Mouse (Mus musculus): ENCODE data around the gene Spcs2. TPM values are rescaled to one million over a fixed set of nuclear protein-coding genes. Genes with fewer than 3 reads are reported as not detected.

The Spcs2 gene
- 100 to 1,000 TPM; 103 to 106 TPM for total RNA-seq (2021)

DNA sequence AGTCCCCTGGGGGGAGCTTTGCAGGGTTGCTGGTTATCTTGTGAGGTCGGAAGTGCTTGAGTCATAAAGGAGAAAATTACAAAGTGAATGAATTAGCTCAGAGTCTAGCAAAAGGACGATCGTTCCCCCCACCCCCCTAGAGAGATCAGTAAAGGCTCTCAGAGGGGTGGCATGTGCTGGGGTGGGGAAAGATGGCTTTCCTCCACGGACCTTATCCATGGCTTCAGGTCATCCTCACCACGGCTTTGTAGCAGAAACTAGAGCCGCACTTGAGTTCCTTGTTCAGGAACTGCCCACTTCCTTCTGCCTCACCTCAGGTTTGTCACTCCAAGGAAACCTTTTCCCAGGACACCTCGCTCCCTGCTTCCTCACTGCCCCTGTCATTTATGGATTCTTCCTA, at the start of gene Spcs2:
Gene Spcs2 (minus strand): TSS at position 101 of the 400 bp plus-strand sequence.
- no peak for DNase-seq

GRCm38 (mm10) chr7:99911038-99911437, 47.8 kb upstream of the Spcs2 start:
- DNase-seq: no peak

GRCm38 (mm10) chr7:99907463-99907862, 44.2 kb upstream of the Spcs2 start:
- DNase-seq: no peak

DNA sequence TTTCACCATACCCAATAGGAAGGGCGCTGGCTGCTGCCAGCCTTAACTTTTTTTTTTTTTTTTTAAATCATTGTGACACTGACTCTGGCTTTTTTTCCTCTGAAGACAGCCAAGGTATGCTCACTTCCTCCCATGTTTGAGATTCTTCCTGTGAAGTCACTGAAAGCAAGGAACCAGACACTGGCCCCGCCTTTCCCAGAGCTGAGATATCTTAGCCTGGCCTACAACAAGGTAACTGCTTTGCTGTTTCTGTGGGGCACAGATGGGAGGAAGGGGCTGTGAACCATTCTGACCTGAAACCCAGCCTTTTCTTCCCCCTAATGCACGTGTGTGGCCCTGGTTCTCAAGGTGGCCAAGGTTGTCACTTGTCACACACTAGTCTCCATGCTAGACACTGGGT, 43.1 kb upstream of the Spcs2 start:
- no peak for DNase-seq

DNA sequence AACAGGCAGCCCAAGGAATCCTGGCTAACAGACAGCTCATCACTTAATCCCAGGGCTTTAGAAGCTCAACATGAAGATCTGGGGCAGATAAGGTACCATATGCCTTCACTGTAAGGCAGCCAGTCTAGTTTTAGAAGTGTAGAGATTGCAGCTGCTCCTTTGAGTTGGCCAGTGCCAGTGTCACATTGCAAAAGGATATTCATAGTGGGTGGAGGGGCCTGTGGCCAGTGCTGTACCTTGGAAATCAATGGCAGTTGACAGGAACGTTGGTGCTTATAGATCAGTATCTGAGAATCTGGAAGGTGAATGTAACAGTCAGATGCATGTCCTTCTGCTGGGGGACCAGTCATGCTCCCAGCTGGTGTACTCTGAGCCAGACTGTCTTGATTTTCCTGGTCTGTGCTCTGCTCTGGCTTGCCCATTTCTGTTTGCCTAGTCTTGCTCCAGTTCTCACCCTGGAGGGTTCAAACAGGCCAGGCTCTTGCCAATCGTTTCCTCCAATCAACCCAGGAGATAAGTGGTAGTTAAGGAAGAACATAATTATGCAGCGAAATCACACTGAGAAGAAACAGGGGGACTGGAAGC, 41.3 kb upstream of the Spcs2 start:
- no peak for DNase-seq

DNA sequence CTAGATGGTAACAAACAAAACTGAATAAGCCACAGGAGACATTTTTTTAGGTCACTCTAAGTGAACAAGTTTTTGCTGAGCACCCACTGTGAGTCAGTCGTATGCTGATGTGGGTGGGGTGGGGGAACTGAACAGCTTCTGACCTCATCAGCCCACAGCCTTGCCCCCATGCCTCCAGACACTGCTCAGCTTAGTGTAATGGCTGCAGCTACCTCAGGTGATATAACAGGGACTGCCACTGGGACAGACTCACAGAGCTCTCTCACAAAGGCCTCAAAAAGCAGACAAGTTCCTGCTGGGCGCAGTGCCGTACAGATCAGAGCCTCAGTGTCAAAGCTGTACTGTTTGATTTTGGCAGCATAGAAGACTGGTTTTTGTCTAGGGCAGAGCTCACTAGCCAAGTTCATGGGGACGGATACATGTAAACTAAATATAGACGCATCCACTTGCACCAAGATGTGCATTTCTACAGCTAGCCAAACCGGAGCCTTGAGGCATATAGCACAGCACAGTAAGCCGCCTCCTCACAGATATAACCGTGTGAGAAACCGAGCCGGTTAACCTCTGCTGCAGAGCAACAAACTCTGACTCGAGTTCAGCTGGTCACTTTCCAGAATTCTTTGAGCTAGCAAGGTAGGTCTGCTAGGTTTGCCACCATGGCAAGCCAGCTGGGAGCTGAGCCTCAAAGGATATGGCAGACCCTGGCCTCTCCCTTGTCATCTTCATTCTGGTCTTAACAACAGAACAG, 39.8 kb upstream of the Spcs2 start:
- no peak for DNase-seq

- no peak for DNase-seq
These were observed 38.9 kb upstream of the Spcs2 start for GRCm38 (mm10) chr7:99902208-99902607.

DNA sequence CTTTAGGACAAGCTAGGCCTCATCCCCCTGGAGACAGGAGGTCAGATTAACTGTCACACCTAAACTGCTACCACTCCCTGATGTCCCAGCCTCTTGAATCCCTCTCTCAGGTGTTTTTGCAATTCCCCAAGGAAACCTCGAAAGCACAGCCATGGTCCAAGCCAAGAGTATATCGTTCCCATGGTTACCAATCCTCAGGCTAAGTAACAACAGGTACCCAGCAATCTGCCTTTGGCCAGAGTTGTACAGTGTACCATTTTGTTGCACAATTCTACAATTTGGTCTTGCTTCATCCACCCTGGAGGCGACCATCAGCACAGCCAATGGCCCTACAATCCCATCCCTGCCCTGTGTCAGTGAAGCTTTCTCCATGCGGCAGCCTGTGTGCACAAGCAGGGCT, 33.6 kb upstream of the Spcs2 start:
- no peak for DNase-seq

- DNase-seq: no peak
These were observed 31.2 kb upstream of the Spcs2 start for GRCm38 (mm10) chr7:99894478-99894877.

DNA sequence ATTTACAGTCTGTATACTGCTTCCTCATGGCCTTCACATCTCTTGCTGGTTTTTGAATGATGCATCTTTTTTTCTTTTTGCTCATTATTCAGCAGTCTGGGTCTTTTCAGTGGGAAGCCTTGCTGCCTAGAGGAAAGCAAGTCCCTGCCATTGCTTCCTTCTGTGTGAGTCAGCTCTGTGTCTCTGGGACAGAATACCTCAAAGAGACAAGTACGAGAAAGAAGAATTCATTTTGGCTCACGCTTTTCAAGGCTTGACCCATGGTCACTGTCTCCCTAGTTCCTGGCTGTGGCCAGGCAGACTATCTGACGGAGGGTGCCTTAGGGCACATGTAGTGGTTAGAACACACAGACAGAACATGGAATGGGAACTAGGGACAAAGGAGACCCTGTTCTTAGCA, 30.7 kb upstream of the Spcs2 start:
- DNase-seq: no peak

- no peak for DNase-seq
These were observed 29.1 kb upstream of the Spcs2 start for GRCm38 (mm10) chr7:99892351-99892750.

DNA sequence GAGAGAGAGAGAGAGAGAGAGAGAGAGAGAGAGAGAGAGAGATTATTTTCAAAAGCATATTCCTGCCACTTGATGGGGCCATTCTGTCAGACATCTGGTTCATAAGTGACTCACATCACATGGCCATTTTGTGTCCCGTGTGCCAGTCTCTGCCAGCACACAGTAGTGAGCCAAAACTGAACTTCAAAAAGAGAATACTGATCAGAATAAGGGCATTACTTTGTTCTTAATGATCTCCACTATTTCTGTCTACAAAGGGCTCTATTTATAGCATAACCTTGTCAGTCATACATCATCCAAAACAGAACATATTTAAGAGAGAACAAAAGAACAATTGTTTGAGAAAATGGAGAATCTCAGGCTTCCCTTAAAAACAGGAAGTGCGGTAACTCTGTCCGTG, 28.2 kb upstream of the Spcs2 start:
- no peak for DNase-seq

GRCm38 (mm10) chr7:99890168-99890755, 27.0 kb upstream of the Spcs2 start:
- DNase-seq: no peak

DNA sequence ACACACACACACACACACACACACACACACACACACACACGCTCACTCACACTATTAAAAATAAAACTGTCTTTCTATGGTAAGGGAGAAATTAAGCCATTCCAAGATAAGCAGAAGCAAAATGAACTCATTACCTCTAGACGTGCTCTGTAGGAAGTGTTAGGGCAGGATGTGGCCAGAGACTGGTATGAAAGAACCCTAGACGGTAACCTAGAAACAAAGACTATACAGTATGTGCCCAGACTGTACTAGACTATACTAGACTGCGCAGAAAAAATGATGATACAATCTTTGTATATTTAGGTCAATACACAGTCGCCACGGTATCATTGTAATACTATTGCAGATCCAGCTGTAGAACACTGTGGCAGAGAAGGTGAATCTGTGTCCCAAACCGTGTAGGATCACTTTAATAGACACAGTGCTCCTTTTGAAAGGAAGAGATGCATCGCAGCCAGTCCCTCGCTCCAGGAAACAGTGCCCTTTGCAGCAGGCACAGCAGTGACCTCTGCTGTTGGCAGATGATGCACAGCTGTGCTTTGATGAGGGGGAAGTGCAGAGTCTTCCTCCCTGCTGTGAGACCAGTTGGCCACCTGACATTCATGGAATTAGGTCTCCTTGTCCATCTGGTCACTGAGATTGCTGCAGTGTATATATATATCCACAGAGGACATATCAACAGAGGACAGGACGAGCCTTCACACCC, 26.1 kb upstream of the Spcs2 start:
- no peak for DNase-seq

DNA sequence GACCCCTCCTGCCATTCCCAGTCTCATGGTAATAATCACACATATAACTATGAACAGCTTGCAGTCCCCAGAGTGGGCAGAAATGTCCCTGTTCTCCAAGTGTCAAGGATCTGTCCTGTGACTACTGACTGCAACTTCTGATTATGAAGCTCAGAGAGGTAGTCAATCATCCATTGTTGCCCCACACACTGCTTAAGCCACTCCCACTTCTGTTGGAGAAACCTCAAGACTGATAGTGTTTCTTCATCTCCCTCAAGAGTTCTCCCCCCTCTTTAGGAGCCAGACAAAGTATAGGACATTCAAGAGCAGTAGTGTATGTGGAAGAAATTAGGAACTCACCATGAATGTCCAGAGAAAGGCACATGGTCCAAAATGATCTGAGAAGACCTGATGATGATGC, 24.5 kb upstream of the Spcs2 start:
- no peak for DNase-seq

DNA sequence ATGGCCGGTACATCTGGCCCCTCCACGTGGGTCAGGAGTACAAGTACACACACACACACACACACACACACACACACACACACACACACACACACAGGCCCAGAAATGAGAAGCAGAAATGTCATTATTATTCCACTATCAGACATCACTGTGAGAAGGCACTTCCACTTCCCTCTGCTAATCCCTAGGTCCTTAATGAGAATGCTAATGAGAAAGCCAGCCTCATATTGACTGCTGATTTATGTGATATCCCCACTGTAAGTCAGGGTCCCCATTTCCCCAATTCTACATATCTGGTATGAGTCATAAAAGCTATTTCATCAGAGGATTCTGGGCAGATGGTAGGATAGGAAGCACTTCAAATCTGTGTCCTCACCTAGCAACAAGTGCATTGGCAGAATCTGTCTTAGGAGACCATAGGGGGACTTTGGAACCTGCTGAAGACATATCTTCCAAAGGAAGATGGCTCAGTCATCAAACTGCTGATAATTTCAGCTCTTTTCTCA, 24.0 kb upstream of the Spcs2 start:
- DNase-seq: no peak

DNA sequence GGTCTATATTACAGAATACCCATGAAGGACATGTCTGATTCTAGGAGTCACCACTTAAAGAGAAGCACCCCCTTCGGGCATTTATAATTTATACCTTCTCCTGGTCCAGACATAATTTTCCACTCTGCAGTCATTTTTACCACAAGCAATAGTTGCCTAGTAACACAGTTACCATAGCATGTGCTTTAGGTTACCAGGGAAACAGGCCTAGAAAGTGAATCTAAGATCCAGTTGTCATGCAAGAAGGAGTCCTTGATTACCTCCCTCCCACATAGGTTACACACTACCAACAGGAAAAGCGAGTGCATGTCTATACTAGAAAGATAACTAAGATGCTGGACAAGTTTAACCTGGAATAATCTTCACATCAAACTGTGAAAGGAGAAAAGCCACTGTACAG, 15.0 kb upstream of the Spcs2 start:
- DNase-seq: no peak

GRCm38 (mm10) chr7:99876345-99876744, 13.1 kb upstream of the Spcs2 start:
- peak; percentile 84 to 86 for DNase-seq

- DNase-seq: no peak
These were observed 12.6 kb upstream of the Spcs2 start for GRCm38 (mm10) chr7:99875891-99876290.

- DNase-seq: no peak
These were observed 10.7 kb upstream of the Spcs2 start for GRCm38 (mm10) chr7:99873965-99874364.

DNA sequence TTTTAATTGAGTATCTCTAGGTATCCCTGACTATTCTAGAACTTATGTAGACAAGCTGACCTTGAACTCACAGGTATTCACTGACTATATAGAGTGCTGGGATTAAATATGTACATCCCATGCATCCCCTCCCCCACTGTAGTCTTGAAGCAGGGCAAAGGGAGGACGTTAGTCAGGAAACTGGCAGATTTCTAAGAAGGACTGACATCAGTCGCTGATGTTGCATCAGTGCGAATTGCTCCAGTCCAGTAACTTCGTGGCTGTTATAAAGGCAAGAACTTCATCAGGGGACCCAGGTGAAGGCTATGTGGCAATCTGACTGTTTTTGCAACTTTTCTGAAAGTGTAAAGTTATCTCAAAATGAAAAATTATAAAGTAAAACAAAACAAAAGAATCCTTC, 6.0 kb upstream of the Spcs2 start:
- no peak for DNase-seq

- DNase-seq: no peak
These were observed 2.0 kb upstream of the Spcs2 start for GRCm38 (mm10) chr7:99865219-99865618.
